Mouse (Mus musculus): ENCODE results near the gene Plppr1. TPM values are rescaled to one million over a fixed set of nuclear protein-coding genes. Genes with fewer than 3 reads are reported as not detected.
"Not testable (repeated sequence)": the region's sequence is repeated elsewhere in the genome, so short reads cannot be mapped to it uniquely, and the experiment has no call there.

Plppr1 gene
- polyA plus RNA-seq, 1 experiment from 2014 or later, result 0.70 TPM

- not testable (repeated sequence) for ATAC-seq (replicated peaks; ENCODE audit: low FRiP score); H3K27ac ChIP-seq (ENCODE audit: low read depth, low read length); H3K36me3 ChIP-seq (ENCODE audit: control insufficient read depth, insufficient read depth, low read length); H3K27me3 ChIP-seq (replicated peaks; ENCODE audit: control insufficient read depth, insufficient read depth, low read length); H3K9me3 ChIP-seq (ENCODE audit: control insufficient read depth, low read length); H3K4me1 ChIP-seq (replicated peaks; ENCODE audit: control insufficient read depth, insufficient read depth, low read length); DNase-seq (ENCODE audit: low spot score); H3K9ac ChIP-seq (ENCODE audit: low read depth, low read length); H3K4me2 ChIP-seq; H3K4me3 ChIP-seq (ENCODE audit: low read depth, low read length)
- 55% methylated on average over 3 of the region's 3 CpGs for WGBS
These were observed 281.0 kb downstream of the Plppr1 start for GRCm38 (mm10) chr4:49340091-49340490.

DNA sequence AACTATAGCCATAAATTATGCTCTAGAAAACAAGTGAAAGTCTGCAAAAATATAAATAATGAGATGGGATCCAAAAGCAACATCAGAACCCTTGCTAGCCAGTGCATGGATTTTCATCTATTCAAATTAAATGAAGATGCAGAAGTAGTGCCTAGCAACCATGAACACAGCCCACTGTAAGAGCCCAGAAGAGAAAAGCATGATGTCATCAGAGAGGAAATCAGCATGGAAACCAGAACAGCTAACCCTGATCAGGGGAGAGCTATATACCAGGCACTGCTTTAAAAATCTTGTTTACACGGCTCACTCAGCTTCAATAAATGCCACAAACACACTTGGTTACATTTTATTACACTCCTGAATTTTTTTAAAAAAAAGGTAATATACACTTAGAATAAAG is 288.9 kb downstream of the Plppr1 start:
- not testable (repeated sequence) for H3K36me3 ChIP-seq (ENCODE audit: control insufficient read depth, insufficient read depth, low read length); ATAC-seq (replicated peaks; ENCODE audit: low FRiP score); DNase-seq (ENCODE audit: low spot score); H3K4me2 ChIP-seq; H3K27ac ChIP-seq (ENCODE audit: low read depth, low read length); H3K9me3 ChIP-seq (ENCODE audit: control insufficient read depth, low read length); H3K4me3 ChIP-seq (ENCODE audit: low read depth, low read length); H3K4me1 ChIP-seq (replicated peaks; ENCODE audit: control insufficient read depth, insufficient read depth, low read length); H3K9ac ChIP-seq (ENCODE audit: low read depth, low read length); H3K27me3 ChIP-seq (replicated peaks; ENCODE audit: control insufficient read depth, insufficient read depth, low read length)
- 68% methylated on average over 1 of the region's 1 CpGs for WGBS

GRCm38 (mm10) chr4:49348677-49349076 is 289.6 kb downstream of the Plppr1 start:
- Histone ChIP-seq H3K4me2 (no peak overlapping the region), H3K9ac (ENCODE audit: low read depth, low read length) (no peak overlapping the region), H3K36me3 (ENCODE audit: control insufficient read depth, insufficient read depth, low read length) (no peaks in the 10 kb centered on the region), H3K4me1 (replicated peaks; ENCODE audit: control insufficient read depth, insufficient read depth, low read length) (no peaks in the 10 kb centered on the region), H3K27me3 (replicated peaks; ENCODE audit: control insufficient read depth, insufficient read depth, low read length) (no peaks in the 10 kb centered on the region), H3K27ac (ENCODE audit: low read depth, low read length) (no peak overlapping the region), H3K4me3 (ENCODE audit: low read depth, low read length) (no peak overlapping the region), H3K9me3 (ENCODE audit: control insufficient read depth, low read length) (no peaks in the 10 kb centered on the region)
- ATAC-seq (replicated peaks; ENCODE audit: low FRiP score) (no peak), DNase-seq (ENCODE audit: low spot score) (no peak)
- WGBS, result 68% methylated on average over 2 of the region's 2 CpGs

DNA sequence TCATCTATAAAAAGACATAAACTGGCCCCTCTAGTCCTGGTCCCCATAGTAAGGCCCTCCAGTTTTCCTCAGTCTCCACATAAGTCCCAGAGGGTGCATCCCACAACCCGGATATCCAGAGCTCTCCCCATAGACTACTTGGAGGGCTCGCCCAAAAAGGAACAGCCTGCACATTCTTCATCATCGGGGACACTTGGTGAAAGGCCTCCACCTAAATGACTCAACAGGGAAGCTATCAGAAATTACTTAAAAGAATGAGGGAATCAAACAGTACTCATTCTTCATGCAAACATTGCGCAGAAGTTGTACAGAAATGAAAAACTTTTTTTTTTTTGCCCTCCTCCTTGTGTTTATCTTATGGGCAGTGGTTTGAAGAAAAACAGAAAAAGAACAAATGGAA is 291.4 kb downstream of the Plppr1 start:
- Histone ChIP-seq H3K9me3 (ENCODE audit: control insufficient read depth, low read length) (no peaks in the 10 kb centered on the region), H3K36me3 (ENCODE audit: control insufficient read depth, insufficient read depth, low read length) (no peaks in the 10 kb centered on the region), H3K9ac (ENCODE audit: low read depth, low read length) (no peak overlapping the region), H3K27me3 (replicated peaks; ENCODE audit: control insufficient read depth, insufficient read depth, low read length) (no peaks in the 10 kb centered on the region), H3K4me3 (ENCODE audit: low read depth, low read length) (no peak overlapping the region), H3K27ac (ENCODE audit: low read depth, low read length) (no peak overlapping the region), H3K4me1 (replicated peaks; ENCODE audit: control insufficient read depth, insufficient read depth, low read length) (no peaks in the 10 kb centered on the region), H3K4me2 (no peak overlapping the region)
- ATAC-seq (replicated peaks; ENCODE audit: low FRiP score), result no peak
- DNase-seq (ENCODE audit: low spot score), result no peak
- WGBS, result 75% methylated on average over 4 of the region's 4 CpGs

GRCm38 (mm10) chr4:49357097-49357496 is 298.0 kb downstream of the Plppr1 start:
- Histone ChIP-seq H3K36me3 (ENCODE audit: control insufficient read depth, insufficient read depth, low read length) (no peaks in the 10 kb centered on the region), H3K9ac (ENCODE audit: low read depth, low read length) (no peak overlapping the region), H3K9me3 (ENCODE audit: control insufficient read depth, low read length) (no peaks in the 10 kb centered on the region), H3K27me3 (replicated peaks; ENCODE audit: control insufficient read depth, insufficient read depth, low read length) (no peaks in the 10 kb centered on the region), H3K4me1 (replicated peaks; ENCODE audit: control insufficient read depth, insufficient read depth, low read length) (no peaks in the 10 kb centered on the region), H3K4me3 (ENCODE audit: low read depth, low read length) (no peak overlapping the region), H3K27ac (ENCODE audit: low read depth, low read length) (no peak overlapping the region), H3K4me2 (no peak overlapping the region)
- DNase-seq (ENCODE audit: low spot score) (no peak), ATAC-seq (replicated peaks; ENCODE audit: low FRiP score) (no peak)
- 68% methylated on average over 2 of the region's 2 CpGs for whole genome bisulfite sequencing

DNA sequence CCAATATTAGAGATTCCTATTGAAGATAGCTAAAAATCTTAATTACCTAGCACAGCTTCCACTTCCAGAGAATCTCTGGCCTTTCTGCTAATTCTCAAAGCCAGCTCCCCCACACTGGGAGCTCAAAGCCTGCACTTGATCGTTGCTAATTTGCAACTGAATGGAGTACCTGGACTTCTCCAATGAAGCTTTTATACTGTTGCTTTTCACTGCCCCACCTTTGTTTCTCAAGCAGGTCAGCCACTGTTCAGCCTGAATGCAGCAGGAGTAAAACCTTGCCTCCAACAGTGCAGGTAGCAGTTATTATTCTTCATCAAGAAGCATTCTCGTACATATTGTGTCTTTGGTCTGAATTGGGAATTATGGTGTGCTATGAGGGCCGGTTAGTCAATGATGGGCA is 309.0 kb downstream of the Plppr1 start:
- not testable (repeated sequence) for H3K9ac ChIP-seq (ENCODE audit: low read depth, low read length); ATAC-seq (replicated peaks; ENCODE audit: low FRiP score); H3K27ac ChIP-seq (ENCODE audit: low read depth, low read length); H3K4me3 ChIP-seq (ENCODE audit: low read depth, low read length); H3K9me3 ChIP-seq (ENCODE audit: control insufficient read depth, low read length); H3K4me1 ChIP-seq (replicated peaks; ENCODE audit: control insufficient read depth, insufficient read depth, low read length); H3K36me3 ChIP-seq (ENCODE audit: control insufficient read depth, insufficient read depth, low read length); DNase-seq (ENCODE audit: low spot score); H3K4me2 ChIP-seq; H3K27me3 ChIP-seq (replicated peaks; ENCODE audit: control insufficient read depth, insufficient read depth, low read length)
- WGBS, result 72% methylated on average over 3 of the region's 3 CpGs

DNA sequence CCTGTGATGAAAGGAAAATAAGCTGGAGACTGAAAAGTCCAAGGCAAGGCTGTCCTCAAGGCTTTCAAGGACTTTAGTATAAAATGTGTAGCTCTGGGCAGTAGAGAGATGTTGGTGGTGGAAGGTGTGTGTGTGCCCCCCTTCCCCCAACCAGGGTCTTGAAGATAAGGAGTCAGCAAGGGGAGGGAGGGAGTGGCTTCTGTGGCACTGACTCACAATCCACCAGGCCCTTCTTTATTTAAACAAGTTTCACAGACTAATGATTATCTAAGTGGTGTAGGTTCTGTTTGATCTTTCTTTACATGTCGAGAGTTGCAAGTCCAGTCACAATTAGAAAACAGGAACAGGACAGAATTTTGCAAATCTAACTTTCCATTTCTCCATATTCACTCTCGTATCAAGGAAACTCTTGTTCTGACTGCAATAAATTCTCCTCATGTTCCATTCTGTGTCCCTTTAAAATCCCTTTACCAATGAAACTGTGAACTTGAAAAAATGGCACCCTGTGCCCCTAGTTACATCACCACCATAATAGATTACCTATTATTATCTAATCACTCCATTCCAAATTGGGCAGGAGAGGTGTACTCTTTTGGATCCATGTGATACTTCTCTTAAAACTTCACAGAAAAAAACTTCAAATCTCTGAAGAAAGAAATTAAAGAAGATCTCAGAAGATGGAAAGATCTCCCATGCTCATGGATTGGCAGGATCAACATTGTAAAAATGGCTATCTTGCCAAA is 324.7 kb downstream of the Plppr1 start:
- WGBS, result 43% methylated on average over 1 of the region's 2 CpGs
- DNase-seq (ENCODE audit: low spot score); H3K36me3 ChIP-seq (ENCODE audit: control insufficient read depth, insufficient read depth, low read length); H3K27me3 ChIP-seq (replicated peaks; ENCODE audit: control insufficient read depth, insufficient read depth, low read length); ATAC-seq (replicated peaks; ENCODE audit: low FRiP score); H3K4me1 ChIP-seq (replicated peaks; ENCODE audit: control insufficient read depth, insufficient read depth, low read length); H3K27ac ChIP-seq (ENCODE audit: low read depth, low read length); H3K9ac ChIP-seq (ENCODE audit: low read depth, low read length); H3K9me3 ChIP-seq (ENCODE audit: control insufficient read depth, low read length); H3K4me3 ChIP-seq (ENCODE audit: low read depth, low read length); H3K4me2 ChIP-seq: not testable (repeated sequence)

DNA sequence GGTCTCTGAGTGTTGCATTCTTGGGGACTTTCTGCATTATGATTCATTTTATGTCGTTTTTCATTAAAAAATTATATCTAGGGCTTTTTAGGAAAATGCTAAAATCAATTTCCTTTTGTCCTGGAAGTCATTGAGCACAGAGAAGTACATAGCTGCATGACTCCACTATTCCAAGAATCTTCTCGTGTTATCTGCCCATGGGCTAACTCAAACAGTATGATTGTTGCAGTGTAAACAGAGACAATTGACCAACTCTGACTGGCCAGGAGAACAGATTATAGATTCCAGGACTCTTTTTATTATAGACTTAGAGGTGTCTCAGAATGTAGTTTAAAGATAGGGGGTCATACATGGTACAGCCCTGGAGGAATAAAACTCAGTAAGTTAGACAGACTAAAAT is 327.8 kb downstream of the Plppr1 start:
- Histone ChIP-seq H3K9me3 (ENCODE audit: control insufficient read depth, low read length) (no peaks in the 10 kb centered on the region), H3K4me2 (no peak overlapping the region), H3K27ac (ENCODE audit: low read depth, low read length) (no peak overlapping the region), H3K4me3 (ENCODE audit: low read depth, low read length) (no peak overlapping the region), H3K4me1 (replicated peaks; ENCODE audit: control insufficient read depth, insufficient read depth, low read length) (no peaks in the 10 kb centered on the region), H3K27me3 (replicated peaks; ENCODE audit: control insufficient read depth, insufficient read depth, low read length) (no peaks in the 10 kb centered on the region), H3K36me3 (ENCODE audit: control insufficient read depth, insufficient read depth, low read length) (no peaks in the 10 kb centered on the region), H3K9ac (ENCODE audit: low read depth, low read length) (no peak overlapping the region)
- WGBS, result 39% methylated on average over 2 of the region's 2 CpGs
- DNase-seq (ENCODE audit: low spot score), result no peak
- ATAC-seq (replicated peaks; ENCODE audit: low FRiP score), result no peak
